Mouse (Mus musculus) CH12.LX (cell line): Measurements from ENCODE around the gene Lamb2. TPM values are rescaled to one million over a fixed set of nuclear protein-coding genes. Genes with fewer than 3 reads are reported as not detected.

Experiments used
- DNase-seq: peaks from one replicate; pipeline ENCODE4 v3.0.0-alpha.2; 2013; ENCODE audit errors: extremely low read depth
- H3K27ac ChIP-seq: 2 replicates; pipeline ENCODE4 v1.5.1; 2012; ENCODE audit warnings: low read depth, mild to moderate bottlenecking, control low read depth, moderate library complexity; ENCODE audit not compliant: insufficient read depth
- H3K27me3 ChIP-seq: replicated peaks from 2 replicates; pipeline ENCODE3; 2012; ENCODE audit warnings: inconsistent platforms
- H3K36me3 ChIP-seq, 2 experiments: replicated peaks in 1 of 2; 2 replicates each; pipeline versions ENCODE3 to v1.6.1; 2012; ENCODE audit warnings: inconsistent platforms in 1 of 2, low read length in 1 of 2, mild to moderate bottlenecking in 1 of 2, mixed read lengths in 1 of 2, moderate library complexity in 1 of 2; ENCODE audit not compliant: control insufficient read depth in 1 of 2, insufficient read depth in 1 of 2
- H3K4me1 ChIP-seq, 2 experiments: 2 replicates each; pipeline ENCODE4 v1.6.1; 2012; ENCODE audit warnings: inconsistent platforms in 1 of 2, moderate library complexity in 1 of 2; ENCODE audit not compliant: insufficient read depth in 2 of 2, control insufficient read depth in 1 of 2
- H3K4me2 ChIP-seq: 2 replicates; pipeline ENCODE4 v1.6.1; 2012; ENCODE audit warnings: low read depth, mild to moderate bottlenecking, control low read depth; ENCODE audit not compliant: poor library complexity, insufficient read depth, severe bottlenecking
- H3K4me3 ChIP-seq, 3 experiments: fragments of 150-350 bp in 1 of 3; sonication (generic) in 1 of 3; replicated peaks in 1 of 3; 2 replicates each; pipeline versions ENCODE3 to v1.5.1; 2011 to 2012; ENCODE audit warnings: low read depth in 2 of 3, low read length in 2 of 3, mild to moderate bottlenecking in 2 of 3, moderate library complexity in 2 of 3, control low read depth in 1 of 3, improper control_type of control experiment in 1 of 3, inconsistent platforms in 1 of 3, mixed read lengths in 1 of 3; ENCODE audit not compliant: poor library complexity in 1 of 3
- H3K79me2 ChIP-seq: replicated peaks from 2 replicates; pipeline ENCODE4 v1.6.1; 2012; ENCODE audit warnings: mild to moderate bottlenecking, moderate library complexity; ENCODE audit not compliant: control insufficient read depth, poor library complexity, insufficient read depth, severe bottlenecking; ENCODE audit errors: extremely low read depth
- H3K9ac ChIP-seq: 2 replicates; pipeline ENCODE4 v1.6.1; 2012; ENCODE audit warnings: low read depth, mild to moderate bottlenecking, control low read depth, moderate library complexity; ENCODE audit not compliant: insufficient read depth
- H3K9me3 ChIP-seq: replicated peaks from 2 replicates; pipeline ENCODE3; 2012; ENCODE audit warnings: low read length, inconsistent platforms, mixed read lengths
- BHLHE40 ChIP-seq: IDR thresholded peaks from 2 replicates; pipeline ENCODE4 v1.6.1; 2011; ENCODE audit warnings: mild to moderate bottlenecking, low read depth, low read length, improper control_type of control experiment
- CHD1 ChIP-seq: IDR thresholded peaks from 2 replicates; pipeline ENCODE4 v1.6.1; 2012; ENCODE audit warnings: low read depth, low read length, improper control_type of control experiment, inconsistent platforms
- CHD2 ChIP-seq: IDR thresholded peaks from 2 replicates; pipeline ENCODE4 v1.6.1; 2011; ENCODE audit warnings: low read length, improper control_type of control experiment
- CTCF ChIP-seq, 2 experiments: IDR thresholded peaks in 1 of 2; conservative IDR thresholded peaks in 1 of 2; 2 replicates each; pipeline ENCODE4 v1.5.1; 2011 to 2012; ENCODE audit warnings: low read depth in 2 of 2, low read length in 2 of 2, improper control_type of control experiment in 1 of 2, inconsistent platforms in 1 of 2, mild to moderate bottlenecking in 1 of 2, moderate library complexity in 1 of 2
- IRF4 ChIP-seq: IDR thresholded peaks from 2 replicates; pipeline ENCODE4 v1.6.1; 2014; ENCODE audit warnings: low read depth, mild to moderate bottlenecking, inconsistent platforms, low read length, improper control_type of control experiment
- JUN ChIP-seq: IDR thresholded peaks from 2 replicates; pipeline ENCODE4 v1.6.1; 2011; ENCODE audit warnings: low read depth, mild to moderate bottlenecking, low read length, improper control_type of control experiment, moderate library complexity; ENCODE audit not compliant: insufficient read depth
- JUND ChIP-seq: conservative IDR thresholded peaks from 2 replicates; pipeline ENCODE4 v1.6.1; 2011; ENCODE audit warnings: low read depth, low read length, improper control_type of control experiment
- KAT2A ChIP-seq: IDR thresholded peaks from 2 replicates; pipeline ENCODE4 v1.6.1; 2012; ENCODE audit warnings: low read length, improper control_type of control experiment, inconsistent platforms; ENCODE audit not compliant: insufficient replicate concordance
- MAFK ChIP-seq: IDR thresholded peaks from 2 replicates; pipeline ENCODE4 v1.6.1; 2011; ENCODE audit warnings: low read length, improper control_type of control experiment; ENCODE audit not compliant: insufficient replicate concordance
- MAX ChIP-seq: IDR thresholded peaks from 2 replicates; pipeline ENCODE4 v1.6.1; 2011; ENCODE audit warnings: low read length, improper control_type of control experiment
- MYC ChIP-seq: IDR thresholded peaks from 2 replicates; pipeline ENCODE4 v1.6.1; 2011; ENCODE audit warnings: low read depth, mild to moderate bottlenecking, improper control_type of control experiment, low read length
- NELFE ChIP-seq: IDR thresholded peaks from 2 replicates; pipeline ENCODE4 v1.6.1; 2011; ENCODE audit warnings: low read depth, low read length, improper control_type of control experiment
- NRF1 ChIP-seq: IDR thresholded peaks from 2 replicates; pipeline ENCODE4 v1.6.1; 2014; ENCODE audit warnings: low read depth, mild to moderate bottlenecking, inconsistent platforms, low read length, improper control_type of control experiment, moderate library complexity
- POLR2A ChIP-seq: IDR thresholded peaks from 2 replicates; pipeline ENCODE4 v1.6.1; 2011; ENCODE audit warnings: low read depth, mild to moderate bottlenecking, improper control_type of control experiment, low read length
- POLR2AphosphoS2 ChIP-seq: IDR thresholded peaks from 2 replicates; pipeline ENCODE4 v1.6.1; 2011; ENCODE audit warnings: low read depth, low read length, improper control_type of control experiment
- RAD21 ChIP-seq: IDR thresholded peaks from 2 replicates; pipeline ENCODE4 v1.6.1; 2011; ENCODE audit warnings: low read depth, mild to moderate bottlenecking, low read length, improper control_type of control experiment, moderate library complexity
- SIN3A ChIP-seq: IDR thresholded peaks from 2 replicates; pipeline ENCODE4 v1.6.1; 2012; ENCODE audit warnings: low read length, improper control_type of control experiment, inconsistent platforms
- TBP ChIP-seq: conservative IDR thresholded peaks from 2 replicates; pipeline ENCODE4 v1.6.1; 2011; ENCODE audit warnings: low read depth, low read length, improper control_type of control experiment
- USF1 ChIP-seq: IDR thresholded peaks from 2 replicates; pipeline ENCODE4 v1.6.1; 2014; ENCODE audit warnings: low read depth, mild to moderate bottlenecking, inconsistent platforms, low read length, improper control_type of control experiment
- USF2 ChIP-seq: conservative IDR thresholded peaks from 2 replicates; pipeline ENCODE4 v1.6.1; 2011; ENCODE audit warnings: low read depth, low read length, improper control_type of control experiment
- ZC3H11A ChIP-seq: IDR thresholded peaks from 2 replicates; pipeline ENCODE4 v1.6.1; 2012; ENCODE audit warnings: low read depth, mild to moderate bottlenecking, inconsistent platforms, low read length, improper control_type of control experiment
- ZKSCAN1 ChIP-seq: IDR thresholded peaks from 2 replicates; pipeline ENCODE4 v1.6.1; 2012; ENCODE audit warnings: low read depth, inconsistent platforms, low read length, improper control_type of control experiment, borderline replicate concordance
- ZMIZ1 ChIP-seq: IDR thresholded peaks from 2 replicates; pipeline ENCODE4 v1.6.1; 2012; ENCODE audit warnings: low read depth, mild to moderate bottlenecking, inconsistent platforms, low read length, improper control_type of control experiment
- dilution Hi-C: fragments of 300-500 bp; cut with MboI; formaldehyde crosslinking; loops from 2 replicates; pipeline ENCODE4 v1.14.3; 2020; ENCODE audit warnings: low sequenced_read_pairs; ENCODE audit not compliant: extremely low pct_unique_long_range_greater_than_20kb, extremely low pct_ligation_motif_present
- in situ Hi-C: fragments of 300-500 bp; cut with MboI; formaldehyde crosslinking; loops from 3 replicates; pipeline ENCODE4 v1.14.3; 2019; ENCODE audit warnings: low sequenced_read_pairs, low pct_ligation_motif_present, low pct_unique_long_range_greater_than_20kb, mixed read lengths
- polyA plus RNA-seq: library from polyadenylated mRNA; unstranded; fragments of >175 nt; gene quantifications from 2 replicates; pipeline ENCODE4 v1.2.1, GENCODE M21; 2012; ENCODE audit warnings: low read depth; ENCODE audit not compliant: insufficient read length
- total RNA-seq, 2 experiments: library from RNA; depleted of rRNA; stranded (reverse); fragments of 300-350 nt in 1 of 2; fragments of >200 nt in 1 of 2; gene quantifications; 2 replicates each; pipeline ENCODE4 v1.2.3; 2012 to 2014

The Lamb2 gene
- total and polyA plus RNA-seq, 3 experiments, result 0.17 to 0.89 TPM; not detected in 1

- DNase-seq, result no peak
- dilution Hi-C loops, result no loop called here
- Histone ChIP-seq H3K27me3 (peaks cover 9% of the 10 kb centered on the region), H3K9ac (no peak overlapping the region), H3K4me2 (no peak overlapping the region), H3K4me1 (peaks cover 0 to 14% of the 10 kb centered on the region in 2 experiments; a peak in 3 of 4 replicates), H3K9me3 (no peaks in the 10 kb centered on the region), H3K4me3 (no peak overlapping the region), H3K27ac (no peak overlapping the region), H3K79me2 (no peaks in the 10 kb centered on the region), H3K36me3 (no peaks in the 10 kb centered on the region)
- TF ChIP-seq ZC3H11A (no peak), CTCF (conservative IDR thresholded peaks at IDR 0.05 in 1 of 2, IDR thresholded peaks at IDR 0.05 in 1 of 2; ENCODE audit: low read depth in 2 of 2, low read length in 2 of 2) (no peak), BHLHE40 (no peak), ZMIZ1 (no peak), KAT2A (no peak), SIN3A (no peak), ZKSCAN1 (no peak), MAFK (no peak), JUN (no peak), RAD21 (no peak), USF2 (no peak), TBP (no peak), POLR2A (no peak), IRF4 (no peak), MYC (no peak), NRF1 (no peak), CHD2 (no peak), USF1 (no peak)
- in situ Hi-C loops, result no loop called here
These were observed 25.1 kb upstream of the Lamb2 start for GRCm38 (mm10) chr9:108454429-108454828.

- Histone ChIP-seq H3K4me3 (no peak overlapping the region), H3K36me3 (no peaks in the 10 kb centered on the region), H3K27me3 (peaks cover 9% of the 10 kb centered on the region), H3K9ac (no peak overlapping the region), H3K9me3 (no peaks in the 10 kb centered on the region), H3K4me2 (no peak overlapping the region), H3K79me2 (peaks cover 4% of the 10 kb centered on the region), H3K27ac (no peak overlapping the region), H3K4me1 (peaks cover 4 to 23% of the 10 kb centered on the region in 2 experiments; a peak in 3 of 4 replicates)
- dilution Hi-C loops, result no loop called here
- in situ Hi-C loops, result no loop called here
- DNase-seq, result no peak
- TF ChIP-seq ZMIZ1 (no peak), RAD21 (no peak), CHD2 (no peak), JUND (no peak), USF1 (no peak), MAX (no peak), POLR2AphosphoS2 (no peak), USF2 (no peak), CHD1 (no peak), IRF4 (no peak), KAT2A (no peak), POLR2A (no peak), NELFE (no peak)
These were observed 23.6 kb upstream of the Lamb2 start for GRCm38 (mm10) chr9:108455747-108456571.
